Mouse (Mus musculus): ENCODE measurements around the gene Il3ra. TPM values are rescaled to one million over a fixed set of nuclear protein-coding genes. Genes with fewer than 3 reads are reported as not detected.

The Il3ra gene
- polyA plus RNA-seq, 1 experiment = 51.0 TPM

DNA sequence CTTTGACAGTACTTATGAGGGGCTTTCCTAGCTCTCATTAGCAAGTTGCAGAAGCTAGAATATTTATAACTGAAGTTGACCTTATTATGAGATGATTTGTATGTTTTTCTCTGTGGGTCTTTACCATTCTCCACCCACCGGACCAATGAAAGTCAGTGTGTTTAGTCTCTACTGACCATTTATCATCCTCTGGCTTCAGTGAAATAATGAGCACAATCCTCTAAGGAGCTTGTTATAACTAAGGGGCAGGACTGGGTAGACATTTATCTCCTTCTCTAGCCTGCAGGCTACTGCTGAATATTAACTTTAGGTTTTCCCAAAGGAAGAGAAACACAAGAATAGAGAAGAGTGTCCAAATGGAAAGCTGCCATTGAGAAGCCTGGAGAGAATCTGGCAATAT is 49.5 kb downstream of the Il3ra start:
- TF ChIP-seq CTCF (IDR thresholded peaks at IDR 0.05; ENCODE audit: control insufficient read depth, insufficient read depth, insufficient replicate concordance, low read depth, low read length) (no peak), POLR2A (IDR thresholded peaks at IDR 0.05; ENCODE audit: control insufficient read depth, low read depth, low read length) (no peak)
- Histone ChIP-seq H3K36me3 (ENCODE audit: control insufficient read depth, insufficient read depth, low read length) (no peaks in the 10 kb centered on the region), H3K27ac (ENCODE audit: control insufficient read depth, insufficient read depth, low read depth, low read length) (no peak overlapping the region), H3K4me1 (ENCODE audit: control insufficient read depth, insufficient read depth, low read length) (no peaks in the 10 kb centered on the region), H3K4me3 (ENCODE audit: control insufficient read depth, low read depth, low read length) (no peak overlapping the region), H3K27me3 (ENCODE audit: control insufficient read depth, insufficient read depth, low read length) (no peaks in the 10 kb centered on the region)

DNA sequence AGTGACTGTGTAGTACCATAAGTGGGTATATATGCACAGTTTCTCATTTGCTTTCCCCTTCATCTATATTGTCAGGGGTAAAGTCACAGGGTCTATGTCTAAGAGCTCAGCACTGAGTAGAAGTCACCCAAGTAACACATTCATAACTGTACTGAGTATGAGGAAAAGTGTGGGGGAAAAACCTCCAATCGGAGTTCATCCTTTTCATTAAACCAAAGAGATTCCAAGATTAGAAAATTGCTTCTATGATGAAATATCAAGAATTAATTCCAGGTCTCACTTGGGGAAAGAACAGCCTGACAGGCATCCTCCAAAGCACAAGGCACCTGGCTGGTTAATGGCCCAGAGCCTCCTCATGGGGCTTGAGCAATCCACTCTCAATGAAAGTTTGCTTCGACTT is 54.9 kb downstream of the Il3ra start, which contains the start of gene Olfr721-ps1:
Gene Olfr721-ps1, plus strand, starts transcription at position 301 of the 400 bp plus-strand sequence.
- TF ChIP-seq CTCF (IDR thresholded peaks at IDR 0.05; ENCODE audit: control insufficient read depth, insufficient read depth, insufficient replicate concordance, low read depth, low read length) (no peak), POLR2A (IDR thresholded peaks at IDR 0.05; ENCODE audit: control insufficient read depth, low read depth, low read length) (no peak)

More for the DNA sequence above, 54.9 kb downstream of the Il3ra start, which contains the start of gene Olfr721-ps1:
- Histone ChIP-seq H3K27me3 (ENCODE audit: control insufficient read depth, insufficient read depth, low read length) (no peaks in the 10 kb centered on the region), H3K27ac (ENCODE audit: control insufficient read depth, insufficient read depth, low read depth, low read length) (no peak within 1 kb of the TSS), H3K4me1 (ENCODE audit: control insufficient read depth, insufficient read depth, low read length) (no peaks in the 10 kb centered on the region), H3K36me3 (ENCODE audit: control insufficient read depth, insufficient read depth, low read length) (no peaks in the 10 kb centered on the region), H3K4me3 (ENCODE audit: control insufficient read depth, low read depth, low read length) (no peak within 1 kb of the TSS)

Other genes starting within 250 kb of the Il3ra start
- gene Psmd6, start 225.3 kb upstream of the Il3ra start, polyA plus RNA-seq (2012; rRNA removed) = 26.5 and 30.3 TPM in 2 replicates
- not detected in 2 replicates for gene Olfr720, start 159.4 kb upstream of the Il3ra start, polyA plus RNA-seq (2012; rRNA removed)
- 0.40 TPM in 1 of 2 replicates, not detected in the other for gene Olfr31, start 23.4 kb upstream of the Il3ra start, polyA plus RNA-seq (2012; rRNA removed)
- gene Olfr721-ps1, start 55.0 kb downstream of the Il3ra start, polyA plus RNA-seq (2012; rRNA removed) = not detected in 2 replicates

Measured in testis, adult 2 months (tissue).